Mouse (Mus musculus): ENCODE data around the gene Ssr3.
"Not testable (repeated sequence)": the region's sequence is repeated elsewhere in the genome, so short reads cannot be mapped to it uniquely, and the experiment has no call there.

Gene Ssr3

DNA sequence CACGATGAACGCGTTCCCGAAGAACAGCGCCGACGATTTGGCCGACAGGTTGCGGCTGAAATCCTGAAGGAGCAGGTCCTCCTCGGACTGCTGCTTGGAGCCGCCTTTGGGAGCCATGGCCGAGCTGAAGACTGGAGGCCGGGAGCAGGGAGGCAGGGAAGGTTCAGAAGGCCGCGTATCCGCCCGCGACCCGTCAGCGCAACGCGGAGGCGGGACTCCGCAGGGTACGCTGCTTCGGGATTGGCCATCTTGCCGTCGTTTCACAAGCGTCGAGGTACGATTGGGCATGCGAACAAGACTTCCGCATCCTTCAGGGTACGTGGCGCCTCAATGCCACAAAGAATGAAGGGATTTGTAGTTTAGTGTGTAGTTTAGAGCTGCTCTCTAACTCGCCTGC lies at the start of gene Ssr3:
Gene Ssr3, minus strand, starts transcription at position 203 of the 397 bp plus-strand sequence.
- DNase-seq (ENCODE audit: low read depth) = peak; percentile 98

DNA sequence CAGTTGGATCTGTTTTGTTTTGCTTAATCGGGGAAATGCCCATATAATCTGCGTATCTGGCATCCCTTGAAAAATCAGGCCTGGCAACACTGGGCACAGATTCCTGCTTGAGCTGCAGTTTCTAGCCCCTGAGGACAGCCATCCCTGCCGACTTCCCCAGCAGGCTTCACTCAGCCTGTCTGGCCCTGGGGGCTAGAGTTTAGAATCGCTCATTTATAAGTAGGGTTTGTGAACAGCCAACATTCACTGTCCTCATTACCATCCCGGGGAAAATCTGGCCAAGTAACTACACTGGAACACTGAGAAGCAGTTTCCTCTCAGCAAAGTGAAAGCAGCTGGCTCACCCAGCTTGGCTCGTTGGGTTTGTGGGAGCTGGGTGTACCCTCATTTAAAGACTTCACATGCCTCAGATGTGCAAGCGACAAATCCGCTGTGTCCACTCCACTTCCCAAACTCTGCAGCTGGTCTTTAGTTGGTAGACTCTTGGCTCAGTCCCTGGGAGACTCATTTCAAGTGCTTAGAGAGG lies 49.2 kb upstream of the Ssr3 start:
- DNase-seq (ENCODE audit: low read depth) = no peak

DNA sequence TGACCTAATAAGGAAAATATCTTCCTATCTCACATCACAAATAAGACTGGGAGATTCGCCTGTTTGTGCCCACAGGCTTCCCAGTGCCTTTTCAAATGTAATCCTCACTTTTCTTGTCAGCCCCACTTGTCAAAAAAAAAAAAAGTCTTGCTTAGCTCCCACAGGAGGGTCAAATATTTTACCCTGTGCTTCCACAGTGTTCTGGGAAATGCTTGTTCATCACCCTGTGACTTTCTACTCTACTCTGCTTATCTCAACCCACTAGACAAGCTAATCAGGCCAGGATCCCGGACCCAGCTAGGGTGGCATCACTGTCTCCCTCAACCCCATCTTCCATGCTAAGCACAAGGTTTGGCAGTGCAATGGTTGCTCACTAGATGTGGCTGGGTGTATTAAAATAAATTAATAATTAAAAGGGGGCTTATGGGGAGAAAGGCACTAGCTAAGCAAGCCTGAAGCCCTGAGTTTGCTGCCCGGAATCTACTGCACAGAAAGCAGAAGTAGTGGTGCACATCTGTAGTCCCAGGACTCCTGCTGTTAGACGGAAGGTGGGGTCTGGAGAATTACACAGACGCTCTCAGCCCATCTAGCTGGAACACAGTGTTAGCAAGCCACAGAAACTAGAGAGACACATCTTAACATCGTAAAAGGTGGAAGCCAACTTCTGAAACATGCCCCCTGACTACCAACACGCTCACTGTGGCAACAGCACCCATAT lies 46.2 kb upstream of the Ssr3 start:
- DNase-seq (ENCODE audit: low read depth) = no peak

DNA sequence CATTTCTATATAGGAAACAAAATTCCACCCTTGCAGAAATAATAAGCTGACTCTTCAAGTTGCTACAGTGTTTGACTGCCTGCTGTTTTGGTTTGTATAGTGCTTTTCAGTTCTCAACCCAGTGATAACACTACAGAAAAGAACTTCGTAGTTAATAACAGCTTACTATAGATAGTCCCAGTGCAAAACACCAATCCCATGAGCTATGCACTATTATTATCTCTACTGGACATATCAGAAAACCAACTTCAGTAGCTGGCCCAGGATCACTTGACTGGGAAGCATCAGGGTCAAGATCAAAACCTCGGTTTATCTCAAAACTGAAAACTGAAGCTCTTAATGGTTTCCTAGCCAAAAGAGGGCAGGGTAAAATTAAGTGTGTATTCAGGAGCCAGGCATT lies 43.4 kb upstream of the Ssr3 start:
- no peak for DNase-seq (ENCODE audit: low read depth)

DNA sequence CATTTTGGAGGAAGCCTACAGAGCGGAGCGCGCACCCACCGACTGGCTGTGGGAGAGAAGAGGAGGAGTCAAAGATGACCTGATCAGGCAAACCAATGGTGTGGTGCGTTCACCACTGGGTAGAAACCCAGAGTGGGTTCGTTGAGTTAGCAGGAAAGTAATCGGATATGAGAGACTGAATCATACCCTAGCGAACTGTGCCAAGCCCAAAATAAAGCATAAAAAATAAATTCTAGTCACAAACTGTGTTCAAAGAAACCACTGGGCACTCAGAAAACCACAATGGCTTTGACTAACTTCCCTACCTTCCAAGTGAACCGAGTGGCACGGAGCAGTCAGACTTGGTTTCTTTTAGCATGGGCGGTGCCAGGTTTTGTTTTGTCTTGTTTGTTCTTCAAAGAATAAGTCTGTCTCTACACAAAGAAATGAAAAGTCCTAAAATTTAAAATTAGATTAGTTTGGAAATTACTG lies 42.7 kb upstream of the Ssr3 start:
- peak; percentile 99 for DNase-seq (ENCODE audit: low read depth)

DNA sequence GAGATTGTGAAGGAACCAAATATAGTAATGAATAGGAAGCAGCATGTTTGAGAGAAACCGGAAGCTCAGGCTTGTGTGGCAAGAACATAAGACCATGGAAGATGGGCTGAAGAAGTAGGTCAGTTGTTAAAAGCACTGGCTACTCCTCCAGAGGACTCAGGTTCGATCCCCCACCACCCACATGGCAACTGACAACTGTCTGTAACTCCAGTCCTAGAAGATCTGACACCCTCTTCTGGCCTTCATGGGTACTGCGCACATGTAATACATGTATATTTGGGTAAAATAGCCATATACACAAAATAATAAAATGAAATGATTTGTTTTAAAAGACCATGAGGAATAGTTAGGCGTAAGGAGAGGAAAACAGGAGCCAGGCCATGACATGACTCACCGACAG lies 39.8 kb upstream of the Ssr3 start:
- DNase-seq (ENCODE audit: low read depth) = peak; percentile 36

DNA sequence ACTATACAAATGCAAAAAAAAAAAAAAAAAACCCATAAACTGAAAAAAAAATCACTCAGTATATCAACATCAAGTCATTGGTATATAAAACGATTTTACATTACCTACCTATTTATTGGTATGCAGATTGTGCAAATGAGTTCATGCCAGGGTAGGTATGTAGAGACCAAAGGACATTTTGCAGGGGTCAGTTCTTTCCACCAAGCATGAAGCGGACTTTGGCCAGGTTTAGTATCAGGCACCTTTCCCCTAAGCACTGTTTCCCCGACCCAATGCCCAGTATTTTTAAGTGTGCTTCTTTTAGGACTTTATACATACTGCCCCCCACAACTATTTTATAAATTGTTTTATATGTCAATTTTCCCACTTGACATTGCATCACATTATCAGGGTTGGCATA lies 27.3 kb upstream of the Ssr3 start:
- DNase-seq (ENCODE audit: low read depth) = no peak

DNA sequence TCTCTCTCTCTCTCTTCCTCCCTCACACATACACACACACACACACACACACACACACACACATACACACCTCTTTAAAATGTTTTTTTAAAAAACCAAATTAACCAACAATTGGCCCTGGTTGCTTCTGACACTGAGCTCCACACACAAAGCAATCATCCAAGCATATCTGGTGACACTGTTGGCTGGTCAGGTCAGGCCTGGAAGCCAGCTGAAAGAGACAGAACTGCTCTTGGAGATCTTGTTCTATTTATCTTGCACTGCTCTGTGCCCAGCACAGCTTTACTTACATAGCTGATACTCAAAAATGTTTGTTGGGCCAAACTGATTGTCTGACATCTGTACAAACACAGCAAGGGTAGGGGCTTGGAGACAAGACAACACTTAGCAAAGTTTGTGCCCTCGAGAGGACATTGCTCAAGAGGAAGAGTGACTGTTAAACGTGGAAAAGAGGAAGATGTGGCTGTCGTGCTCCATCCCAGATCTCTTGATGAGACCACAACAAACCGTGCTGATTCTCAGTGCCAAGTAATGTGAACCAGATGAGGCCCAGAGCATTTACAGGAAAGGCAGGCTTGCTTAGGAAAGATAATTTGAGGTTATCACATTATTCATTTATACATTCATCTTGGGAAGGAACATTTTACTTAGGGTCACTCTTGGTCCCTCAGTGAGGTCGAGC lies 25.6 kb upstream of the Ssr3 start:
- DNase-seq (ENCODE audit: low read depth) = peak; percentile 95

DNA sequence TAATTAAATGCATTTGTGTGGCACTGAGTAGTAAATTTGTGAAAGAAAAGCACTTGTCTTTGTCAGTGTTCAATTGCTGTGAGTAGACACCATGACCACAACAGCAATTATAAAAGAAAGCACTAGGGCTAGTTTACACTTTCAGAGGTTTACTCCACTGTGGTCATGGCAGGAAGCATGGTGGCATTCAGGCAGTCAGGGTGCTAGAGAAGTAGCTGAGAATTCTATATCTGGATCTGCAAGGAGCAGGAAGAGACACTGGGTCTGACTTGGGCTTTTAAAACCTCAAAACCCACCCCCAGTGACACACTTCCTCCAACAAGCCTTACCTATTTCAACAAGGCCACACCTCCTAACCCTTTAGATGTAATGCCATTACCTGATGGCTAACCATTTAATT lies 24.1 kb upstream of the Ssr3 start:
- DNase-seq (ENCODE audit: low read depth) = peak; percentile 88

DNA sequence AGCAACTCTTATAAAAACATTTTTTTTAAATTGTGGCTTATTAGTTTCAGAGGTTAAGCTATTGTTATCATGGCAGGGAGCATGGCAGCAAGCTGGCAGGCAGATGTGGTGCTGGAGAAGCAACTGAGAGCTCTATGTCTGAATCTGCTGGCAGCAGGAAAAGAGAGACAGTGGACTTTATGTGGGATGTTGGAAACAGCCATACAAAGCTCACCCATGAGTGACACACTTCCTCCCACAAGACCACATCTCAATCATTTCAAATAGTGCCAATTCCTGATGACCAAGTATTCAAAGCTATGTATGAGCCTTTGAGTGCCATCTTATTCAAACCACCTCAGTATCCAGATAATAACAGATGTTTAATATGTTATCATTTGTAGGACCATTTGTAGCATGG lies 15.5 kb upstream of the Ssr3 start:
- peak; percentile 60 for DNase-seq (ENCODE audit: low read depth)

DNA sequence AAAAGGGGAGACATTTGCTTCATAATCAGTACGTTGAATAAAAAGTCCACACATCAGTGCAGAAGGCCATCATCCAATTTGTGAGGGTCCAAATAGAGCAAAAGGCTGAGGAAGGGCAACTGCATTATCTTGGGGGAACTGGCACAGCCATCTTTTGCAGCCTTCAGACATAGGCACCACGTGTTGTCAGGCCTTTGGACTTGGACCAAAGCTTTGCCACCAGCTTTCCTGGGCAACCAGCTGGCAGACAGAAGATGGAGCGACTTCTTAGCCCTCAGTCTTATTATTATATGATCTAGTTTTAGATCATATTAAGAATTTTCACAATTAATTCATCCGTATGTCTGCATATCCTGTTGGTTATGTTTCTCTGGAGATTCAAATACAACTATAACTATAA lies 13.4 kb upstream of the Ssr3 start:
- DNase-seq (ENCODE audit: low read depth) = no peak

DNA sequence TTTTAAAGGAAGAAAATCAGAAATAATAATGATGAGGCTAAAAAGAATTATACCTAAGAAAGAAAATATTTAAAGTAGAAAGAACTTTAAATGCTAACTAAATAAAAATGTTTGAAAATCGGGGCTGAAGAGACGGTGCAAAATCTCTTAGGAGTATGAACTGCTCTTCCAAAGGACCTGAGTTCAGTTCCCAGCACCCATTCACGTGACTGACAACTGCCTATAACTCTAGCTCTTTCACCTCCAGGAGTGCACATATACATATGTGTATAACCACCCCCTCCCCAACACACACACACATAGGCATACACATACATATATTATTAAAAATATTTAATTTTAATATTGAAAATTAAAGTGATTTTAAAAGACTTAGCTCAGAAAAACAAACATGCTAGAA lies 5.1 kb upstream of the Ssr3 start:
- DNase-seq (ENCODE audit: low read depth) = no peak

DNA sequence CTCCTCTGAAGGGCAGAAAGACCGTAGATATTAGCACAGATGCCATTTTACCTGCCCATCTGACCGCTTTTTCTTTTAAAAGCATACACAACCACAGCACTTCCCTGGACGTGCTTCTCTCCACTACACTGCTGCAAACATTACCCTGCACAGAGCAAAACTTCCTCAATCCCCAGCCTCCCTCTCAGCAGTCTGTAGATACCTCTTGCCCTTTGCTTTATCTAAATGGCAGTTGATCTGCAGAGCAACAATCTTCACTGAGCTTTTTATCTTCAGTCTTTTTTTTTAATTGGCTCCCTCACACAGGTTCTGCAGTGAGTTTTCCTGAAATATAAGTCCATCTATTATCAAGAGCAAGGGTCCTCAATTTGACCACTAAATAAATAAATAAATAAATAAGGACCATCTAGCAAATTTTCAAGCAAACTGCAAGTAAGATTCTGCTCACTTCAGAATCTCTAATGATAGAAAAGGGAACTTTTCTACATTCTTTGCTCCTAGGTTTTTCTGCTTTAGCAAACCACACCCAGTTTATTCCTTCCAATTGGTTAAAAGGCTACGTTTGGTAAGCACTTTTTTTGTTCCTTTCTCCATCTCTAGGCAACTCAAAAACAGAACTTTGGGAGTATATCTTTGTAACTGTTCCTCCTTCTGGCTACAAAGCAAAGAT lies 4.5 kb upstream of the Ssr3 start:
- no peak for DNase-seq (ENCODE audit: low read depth)

DNA sequence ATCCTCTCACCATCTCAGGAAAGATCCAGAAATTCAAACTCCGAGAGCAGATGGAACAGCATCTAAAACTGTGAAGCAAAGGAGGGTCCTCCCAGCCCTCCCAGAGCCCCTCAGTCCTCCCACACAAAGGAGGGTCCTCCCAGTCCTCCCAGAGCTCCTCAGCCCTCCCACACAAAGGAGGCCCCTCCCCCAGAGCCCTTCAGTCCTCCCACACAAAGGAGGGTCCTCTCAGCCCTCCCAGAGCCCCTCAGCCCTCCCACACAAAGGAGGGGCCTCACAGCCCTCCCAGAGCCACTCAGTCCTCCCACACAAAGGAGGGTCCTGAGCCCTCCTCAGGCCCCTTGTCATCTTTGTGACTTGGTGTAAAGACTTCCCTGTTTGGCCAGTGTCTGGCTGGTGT lies 2.7 kb upstream of the Ssr3 start:
- not testable (repeated sequence) for DNase-seq (ENCODE audit: low read depth)

DNA sequence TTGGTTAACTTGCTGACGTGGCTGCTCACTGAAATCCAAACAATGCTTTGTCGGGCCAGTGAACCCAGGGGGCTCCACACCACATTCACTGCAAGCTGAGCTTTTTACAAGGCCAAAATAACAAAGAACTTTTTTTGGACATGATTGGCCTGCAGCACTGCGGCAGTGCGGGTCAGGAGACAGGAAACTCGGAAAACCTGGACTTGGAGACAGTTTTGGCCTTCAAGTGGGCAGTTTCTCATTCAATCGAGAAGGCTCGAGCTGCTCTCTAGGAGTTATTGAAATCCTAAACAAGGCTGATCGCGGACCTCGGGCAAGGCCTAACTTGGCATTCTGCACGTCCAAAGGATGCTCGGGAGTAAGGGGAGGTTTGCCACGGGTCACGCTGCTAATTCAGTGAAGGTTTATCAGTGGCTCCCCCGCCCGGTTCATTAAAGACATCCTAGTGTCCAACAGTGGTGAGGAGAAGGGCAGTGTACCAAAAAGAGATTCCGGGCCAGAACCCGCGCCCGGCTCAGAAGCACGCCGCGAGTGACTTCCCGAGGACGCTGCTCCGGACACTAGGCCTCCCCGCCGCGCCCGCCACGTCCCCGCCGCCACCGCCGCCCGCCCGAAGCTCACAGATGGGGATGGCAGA lies 521 bp downstream of the Ssr3 start:
- peak; percentile 64 for DNase-seq (ENCODE audit: low read depth)

DNA sequence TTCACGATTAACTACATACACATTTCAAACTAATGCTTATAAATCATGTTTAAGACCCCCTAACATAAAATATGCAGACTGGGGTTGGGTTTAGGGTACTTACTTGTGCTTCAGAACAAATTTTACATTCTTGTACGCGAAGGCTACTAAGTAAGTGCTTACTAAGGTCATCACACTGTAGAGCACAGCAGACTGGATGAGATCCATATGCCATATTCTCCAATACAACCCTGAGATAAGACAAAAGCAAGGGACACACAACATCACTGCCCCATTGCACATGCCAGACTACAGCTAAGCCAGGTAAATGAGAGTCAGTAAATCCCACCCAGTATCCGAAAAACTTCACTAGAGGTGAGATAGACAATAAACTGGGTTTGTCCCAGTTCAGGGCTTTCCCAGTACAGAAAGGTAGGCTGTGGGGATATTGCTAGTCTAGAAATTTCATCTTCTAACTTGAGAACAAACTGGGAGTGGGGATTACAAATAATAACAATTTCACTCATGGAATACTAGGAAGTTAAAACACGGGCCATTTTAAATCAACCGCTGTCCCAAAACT lies 1.1 kb downstream of the Ssr3 start:
- no peak for DNase-seq (ENCODE audit: low read depth)

DNA sequence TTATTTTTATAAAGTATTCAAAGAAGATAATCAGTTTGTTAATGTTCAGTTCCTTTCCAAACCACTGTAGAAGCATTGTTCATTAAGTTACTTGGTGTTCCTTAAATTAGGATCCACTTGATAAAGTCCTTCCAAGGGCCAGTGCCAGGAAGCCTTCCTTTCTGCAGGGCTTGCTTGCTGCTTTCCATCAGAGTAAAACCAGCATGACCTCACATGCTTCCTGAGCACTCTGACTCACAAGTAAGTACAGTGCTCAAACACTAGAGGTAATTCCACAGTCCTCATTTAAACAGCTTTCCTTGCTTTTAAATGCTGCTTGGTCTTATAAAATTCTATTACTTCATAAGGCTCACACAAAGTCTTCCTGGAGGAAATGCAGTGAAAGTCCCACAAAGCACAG lies 6.7 kb downstream of the Ssr3 start:
- peak; percentile 54 for DNase-seq (ENCODE audit: low read depth)

DNA sequence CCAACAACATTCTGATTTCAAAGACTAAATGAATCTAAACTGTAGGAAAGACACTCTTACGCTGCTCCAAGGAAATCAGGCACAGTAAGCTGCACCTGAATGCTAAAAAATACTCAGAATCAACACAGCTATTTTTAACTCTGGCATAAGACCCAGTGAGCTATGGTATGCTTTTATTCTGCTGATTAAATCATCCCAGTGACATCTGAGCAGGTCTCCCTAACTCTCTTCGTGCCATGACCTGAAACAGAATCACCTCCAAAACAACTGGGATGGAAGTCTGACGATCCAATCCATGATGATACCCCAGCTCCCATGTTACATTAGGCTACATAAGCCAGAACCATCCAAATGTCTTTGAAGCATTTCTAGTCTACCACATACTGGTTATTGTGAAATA lies 8.0 kb downstream of the Ssr3 start:
- DNase-seq (ENCODE audit: low read depth) = no peak

DNA sequence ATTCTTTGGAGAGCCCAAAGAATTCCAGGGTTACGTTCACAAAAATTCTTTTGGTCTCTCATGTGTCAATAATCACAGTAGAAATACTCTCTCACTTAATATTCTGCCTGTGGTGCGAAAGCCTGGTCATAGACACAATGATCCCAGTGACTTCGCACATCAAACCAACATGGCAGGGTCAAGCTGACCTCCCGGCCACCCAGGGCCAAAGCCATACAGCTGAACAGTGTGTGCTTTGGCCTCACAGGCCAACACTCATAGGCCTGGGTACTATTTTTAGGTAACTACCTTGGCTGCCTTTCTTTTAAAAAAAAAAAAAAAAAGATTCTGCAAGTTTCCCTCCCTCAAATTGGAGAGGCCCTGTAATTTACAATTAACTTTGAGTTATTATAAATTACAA lies 11.3 kb downstream of the Ssr3 start:
- no peak for DNase-seq (ENCODE audit: low read depth)

DNA sequence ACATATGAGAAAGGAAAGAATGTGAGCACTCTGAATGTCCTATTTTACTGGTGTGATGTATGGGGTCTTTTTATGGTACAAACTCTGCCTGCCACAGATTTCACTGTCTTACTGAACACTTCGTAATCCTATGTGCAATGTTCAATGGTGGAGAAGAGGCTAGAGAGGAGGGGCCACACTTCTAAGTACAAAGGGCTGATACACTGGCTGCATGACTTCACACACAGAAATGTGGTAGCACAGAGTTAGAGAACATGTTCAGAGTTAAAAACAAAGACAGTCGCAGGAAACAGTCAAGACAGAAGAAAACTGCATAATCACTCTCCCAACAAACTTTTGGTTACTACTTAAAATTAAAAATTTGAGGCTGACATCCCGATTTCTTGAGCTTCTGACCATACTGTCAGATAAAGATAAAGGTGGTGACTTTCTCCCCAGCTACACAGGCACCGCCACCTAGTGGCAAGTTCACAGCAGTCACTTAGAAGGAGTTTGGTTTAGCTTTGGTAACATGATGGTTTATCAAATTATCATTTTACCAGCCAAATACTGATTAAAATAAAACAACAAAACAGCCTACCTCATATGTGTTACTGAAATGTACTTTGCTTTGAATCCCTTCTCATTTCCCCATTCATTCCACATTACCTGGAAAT lies 12.4 kb downstream of the Ssr3 start:
- DNase-seq (ENCODE audit: low read depth) = peak; percentile 75

DNA sequence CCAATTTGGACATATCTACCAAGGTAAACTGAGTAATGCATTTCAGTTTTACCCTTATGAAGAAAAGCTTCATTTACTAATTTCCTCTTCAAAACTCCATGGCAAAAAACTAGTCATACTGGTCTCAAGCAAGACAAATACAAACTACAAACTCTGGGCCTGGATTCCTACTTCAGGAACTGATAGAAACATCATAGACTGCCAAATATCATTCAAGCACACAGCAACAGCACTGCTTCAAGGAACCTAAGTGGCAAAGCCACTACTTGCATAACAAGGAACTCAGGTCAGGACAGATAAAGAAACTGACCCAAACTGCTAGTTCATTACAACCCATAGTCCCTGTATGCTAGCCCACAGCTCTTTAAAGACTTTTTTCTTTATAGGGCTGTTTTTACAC lies 13.7 kb downstream of the Ssr3 start:
- DNase-seq (ENCODE audit: low read depth) = peak; percentile 54

DNA sequence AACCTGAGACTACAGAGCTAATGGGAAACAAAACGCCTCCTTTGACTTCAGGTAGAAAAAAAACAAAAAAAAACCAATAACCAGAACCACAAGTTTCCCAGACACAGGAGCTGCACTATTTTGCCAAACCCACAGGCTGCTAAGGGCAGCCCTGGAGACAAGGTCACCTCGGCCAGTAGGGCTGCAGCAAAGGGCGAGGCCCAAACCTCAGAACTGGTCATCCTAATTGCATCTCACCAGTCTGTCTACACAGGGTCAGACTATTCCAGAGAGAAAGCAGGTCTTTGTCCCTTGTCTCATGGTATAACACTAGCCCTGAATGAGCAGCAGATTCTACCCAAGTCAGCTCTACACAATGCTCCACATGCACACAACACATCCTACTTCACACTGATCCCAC lies 17.7 kb downstream of the Ssr3 start:
- DNase-seq (ENCODE audit: low read depth) = no peak
